Mouse (Mus musculus): Measurements from ENCODE around the gene Tsku.

DNA sequence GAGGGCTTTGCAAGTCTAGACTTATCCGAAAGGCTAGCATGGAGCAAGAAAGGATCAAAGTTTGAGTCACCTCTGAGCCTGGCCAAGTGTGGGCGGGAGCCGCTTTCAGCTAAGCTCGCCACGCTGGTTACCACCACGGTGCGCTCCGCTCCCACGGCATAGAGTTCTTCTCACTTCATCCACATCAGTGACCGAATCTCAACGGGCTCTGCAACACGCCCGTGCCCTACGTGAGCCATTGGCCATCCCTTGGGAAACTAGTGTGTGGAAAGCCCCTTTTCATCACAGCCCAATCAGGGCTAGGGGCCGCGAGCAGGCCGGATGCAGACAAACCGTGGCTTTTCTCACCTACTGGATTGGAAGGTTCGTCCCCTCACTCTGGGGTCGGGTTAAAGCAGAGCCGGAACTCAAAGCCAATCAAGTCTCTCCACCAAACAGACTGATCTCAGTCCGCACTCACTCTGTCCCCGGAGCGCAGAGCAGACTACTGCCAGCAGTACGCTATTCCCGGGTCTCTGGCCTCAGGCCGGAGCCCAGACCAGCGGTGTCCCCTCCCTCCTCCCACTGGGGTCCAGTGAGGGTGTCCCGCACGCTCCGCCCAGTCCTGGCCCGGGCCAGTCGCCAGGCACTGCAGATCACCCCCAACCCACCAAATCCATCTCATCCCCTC lies 1.0 kb downstream of the Tsku start:
- TF ChIP-seq ZNF384 (IDR thresholded peaks at IDR 0.05; ENCODE audit: low read depth, low read length) = no peak
- no peak for TF ChIP-seq MAFK (IDR thresholded peaks at IDR 0.05; ENCODE audit: insufficient read depth, low read depth, low read length)
- no peak for TF ChIP-seq HCFC1 (IDR thresholded peaks at IDR 0.05; ENCODE audit: borderline replicate concordance, insufficient read depth, low read length)
- TF ChIP-seq CHD2 (IDR thresholded peaks at IDR 0.05; ENCODE audit: low read depth, low read length) = no peak
